Mouse (Mus musculus): Measurements from ENCODE around the gene Rap2a.

Rap2a gene

GRCm38 (mm10) chr14:120477982-120478568, at the start of gene Rap2a:
Gene Rap2a, plus strand, starts transcription at chr14:120478444.
- peak; percentile 97 for DNase-seq (ENCODE audit: low read depth, low spot score)

- DNase-seq (ENCODE audit: low read depth, low spot score): no peak
These were observed 49.7 kb upstream of the Rap2a start for GRCm38 (mm10) chr14:120428497-120428896.

DNA sequence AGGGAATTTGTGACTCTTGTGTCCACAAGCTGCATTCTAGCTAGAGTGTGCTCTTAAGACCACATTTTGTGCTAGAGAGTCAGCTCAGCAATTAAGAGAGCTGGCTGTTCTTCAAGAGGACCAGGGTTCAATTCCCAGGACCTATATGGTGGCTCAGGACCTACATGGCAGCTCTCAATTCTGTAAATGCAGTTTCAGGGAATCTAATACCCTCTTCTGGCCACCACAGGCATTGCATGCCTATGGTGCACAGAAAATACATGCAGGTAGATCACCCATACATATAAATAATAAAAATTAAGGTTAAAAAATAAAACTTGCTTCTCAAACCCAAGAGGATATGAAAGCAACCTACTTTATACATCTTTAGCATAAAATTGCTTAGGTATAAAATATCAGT, 45.5 kb upstream of the Rap2a start:
- DNase-seq (ENCODE audit: low read depth, low spot score): no peak

DNA sequence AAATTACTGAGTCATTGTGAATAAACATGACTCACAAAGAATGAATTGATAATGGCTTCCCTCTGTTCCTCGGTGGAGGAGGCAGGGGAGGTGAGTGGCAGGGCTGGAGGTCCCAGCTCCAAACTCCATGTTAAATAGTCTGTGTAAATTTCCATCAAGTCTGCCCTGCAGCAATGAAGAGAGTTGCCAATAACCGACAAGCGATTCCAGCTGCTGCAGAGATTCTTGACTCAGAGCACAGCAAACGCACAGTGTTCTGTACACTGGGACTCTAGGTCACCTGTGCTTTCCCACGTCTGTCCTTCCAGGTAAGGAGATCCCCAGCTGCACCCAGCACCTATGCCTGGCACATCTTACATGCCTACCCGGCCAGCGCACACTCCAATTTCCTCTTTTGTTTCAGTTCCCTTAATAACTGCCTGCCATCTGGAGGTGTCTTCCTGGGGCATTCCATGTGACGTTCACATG, 44.3 kb upstream of the Rap2a start:
- DNase-seq (ENCODE audit: low read depth, low spot score): no peak

- no peak for DNase-seq (ENCODE audit: low read depth, low spot score)
These were observed 43.4 kb upstream of the Rap2a start for GRCm38 (mm10) chr14:120434831-120435230.

- no peak for DNase-seq (ENCODE audit: low read depth, low spot score)
These were observed 37.5 kb upstream of the Rap2a start for GRCm38 (mm10) chr14:120440716-120441115.

- no peak for DNase-seq (ENCODE audit: low read depth, low spot score)
These were observed 37.0 kb upstream of the Rap2a start for GRCm38 (mm10) chr14:120441256-120441655.

GRCm38 (mm10) chr14:120441836-120442235, 36.4 kb upstream of the Rap2a start:
- no peak for DNase-seq (ENCODE audit: low read depth, low spot score)

DNA sequence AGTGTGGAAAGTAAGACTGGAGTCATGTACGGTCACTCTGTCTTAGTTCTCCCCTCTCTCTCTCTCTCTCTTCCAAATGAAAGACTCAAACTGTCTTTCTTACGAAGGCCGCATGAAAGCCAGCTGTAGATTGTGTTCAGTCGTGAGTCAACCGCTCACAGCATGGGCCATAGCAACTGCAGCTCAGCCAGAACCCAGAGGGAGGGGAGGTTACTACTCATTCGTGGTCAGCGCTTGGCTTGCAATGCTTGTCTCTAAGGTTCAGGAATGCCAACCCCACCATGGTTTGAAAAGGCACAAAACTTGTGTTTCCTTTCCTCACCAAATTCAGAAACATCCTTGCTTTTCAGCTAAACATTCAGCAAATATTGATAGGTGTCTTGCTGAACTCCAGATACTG, 24.0 kb upstream of the Rap2a start:
- DNase-seq (ENCODE audit: low read depth, low spot score): no peak

GRCm38 (mm10) chr14:120463938-120464727, 14.1 kb upstream of the Rap2a start:
- DNase-seq (ENCODE audit: low read depth, low spot score): no peak

- DNase-seq (ENCODE audit: low read depth, low spot score): no peak
These were observed 11.4 kb upstream of the Rap2a start for GRCm38 (mm10) chr14:120466816-120467215.

DNA sequence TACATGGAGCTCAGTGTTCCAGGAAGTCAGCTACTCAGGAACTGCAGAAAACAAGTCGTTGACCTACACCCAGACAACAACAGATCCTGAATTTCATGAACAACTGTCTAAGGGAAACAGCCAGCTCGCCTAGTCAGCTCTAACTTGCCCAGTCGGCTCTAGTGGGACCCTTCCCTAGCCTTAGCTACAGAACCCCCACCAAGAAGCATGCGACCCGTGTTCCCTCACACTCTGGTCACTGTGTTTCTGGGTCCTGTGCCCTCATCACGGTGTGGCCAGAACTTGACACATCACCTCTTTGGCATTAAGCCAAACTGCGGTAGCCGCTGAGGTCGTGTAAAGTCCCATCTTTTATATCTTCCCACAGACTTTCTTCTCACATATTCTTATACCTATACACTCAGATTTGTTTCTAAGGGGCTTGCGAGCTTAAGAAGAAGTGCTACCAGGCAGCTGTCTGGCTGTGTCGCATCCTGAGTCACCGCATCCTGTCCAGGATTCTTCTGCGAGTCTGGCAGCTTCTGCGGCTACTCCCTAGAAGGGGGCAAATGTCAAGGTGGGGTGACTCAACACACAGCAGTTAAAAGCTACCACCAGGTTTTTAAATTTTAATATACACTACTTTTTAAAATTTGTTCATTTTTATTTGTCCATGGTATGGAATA, 9.0 kb upstream of the Rap2a start:
- no peak for DNase-seq (ENCODE audit: low read depth, low spot score)

GRCm38 (mm10) chr14:120476186-120476697, 2.0 kb upstream of the Rap2a start:
- DNase-seq (ENCODE audit: low read depth, low spot score): no peak

- peak; percentile 99 for DNase-seq (ENCODE audit: low read depth, low spot score)
These were observed 809 bp upstream of the Rap2a start for GRCm38 (mm10) chr14:120477288-120477981.

DNA sequence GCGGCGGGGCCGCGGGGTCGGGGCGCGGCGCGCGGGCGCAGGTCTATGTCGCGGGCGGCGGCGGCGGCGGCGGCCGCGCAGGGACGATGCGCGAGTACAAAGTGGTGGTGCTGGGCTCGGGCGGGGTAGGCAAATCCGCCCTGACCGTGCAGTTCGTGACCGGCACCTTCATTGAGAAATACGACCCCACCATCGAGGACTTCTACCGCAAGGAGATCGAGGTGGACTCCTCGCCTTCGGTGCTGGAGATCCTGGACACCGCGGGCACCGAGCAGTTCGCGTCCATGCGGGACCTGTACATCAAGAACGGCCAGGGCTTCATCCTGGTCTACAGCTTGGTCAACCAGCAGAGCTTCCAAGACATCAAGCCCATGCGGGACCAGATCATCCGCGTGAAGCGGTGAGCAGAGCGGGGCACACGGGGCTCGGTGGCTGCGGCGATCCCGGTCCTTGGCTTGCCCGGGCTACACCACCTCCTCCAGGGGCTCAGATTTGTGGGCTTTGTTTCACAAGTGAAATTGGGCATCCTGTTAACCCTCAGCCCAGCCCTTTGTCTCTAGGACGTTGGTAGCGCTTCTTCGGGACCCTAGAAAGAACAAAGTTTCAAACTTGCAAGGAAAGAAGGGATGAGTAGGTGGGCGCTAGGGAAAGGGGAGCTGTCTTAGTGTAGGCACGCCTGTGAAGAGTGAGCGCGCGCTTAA, 547 bp downstream of the Rap2a start:
- DNase-seq (ENCODE audit: low read depth, low spot score): peak; percentile 46

DNA sequence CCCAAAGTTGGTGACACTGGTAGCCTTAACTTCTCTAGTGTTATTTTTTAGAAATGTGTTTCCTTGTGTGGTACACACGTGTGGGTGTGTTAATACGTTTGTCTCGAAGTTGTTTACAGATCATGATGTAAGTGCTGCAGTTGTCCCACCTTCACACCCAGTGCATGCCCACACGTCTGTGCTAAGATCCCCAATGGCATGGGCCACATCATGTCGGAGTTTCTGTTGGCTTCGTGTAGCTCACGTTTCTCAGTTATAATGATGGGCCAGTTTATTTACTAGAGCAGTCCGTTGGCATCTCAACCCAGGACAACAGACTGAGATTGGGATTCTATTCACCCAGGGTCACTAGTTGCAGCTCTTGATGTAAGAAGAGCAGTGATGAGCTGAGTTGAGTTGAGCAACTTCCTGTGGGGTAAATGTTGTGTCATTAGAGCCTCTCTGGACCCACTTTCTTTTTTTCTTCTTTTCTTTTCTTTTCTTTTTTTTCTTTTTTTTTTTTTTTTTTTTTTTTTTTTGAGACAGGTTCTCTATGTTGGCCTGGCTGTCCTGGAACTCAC, 2.2 kb downstream of the Rap2a start:
- no peak for DNase-seq (ENCODE audit: low read depth, low spot score)

- DNase-seq (ENCODE audit: low read depth, low spot score): no peak
These were observed 2.7 kb downstream of the Rap2a start for GRCm38 (mm10) chr14:120480927-120481326.

DNA sequence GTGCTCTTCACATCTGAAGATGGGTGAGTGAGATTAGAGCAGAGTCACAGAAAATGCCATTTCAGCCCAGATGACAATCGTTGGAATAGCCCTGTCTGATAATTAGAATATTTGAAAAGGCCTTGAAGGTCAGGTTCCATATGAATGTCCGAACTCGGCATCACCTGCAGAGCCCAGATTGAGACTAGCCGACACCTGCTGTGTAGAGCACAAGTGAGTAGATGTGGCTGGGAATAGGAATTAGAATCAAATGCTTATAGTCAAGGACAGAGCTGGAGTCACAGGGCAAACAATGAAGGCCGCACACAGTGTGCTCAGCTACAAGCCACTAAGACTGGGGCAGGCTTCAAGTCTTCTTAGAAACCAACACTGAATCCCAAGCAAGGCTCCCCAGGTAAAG, 6.3 kb downstream of the Rap2a start:
- DNase-seq (ENCODE audit: low read depth, low spot score): no peak

GRCm38 (mm10) chr14:120496284-120496683, 18.0 kb downstream of the Rap2a start:
- DNase-seq (ENCODE audit: low read depth, low spot score): no peak

- no peak for DNase-seq (ENCODE audit: low read depth, low spot score)
These were observed 18.6 kb downstream of the Rap2a start for GRCm38 (mm10) chr14:120496827-120497226.

DNA sequence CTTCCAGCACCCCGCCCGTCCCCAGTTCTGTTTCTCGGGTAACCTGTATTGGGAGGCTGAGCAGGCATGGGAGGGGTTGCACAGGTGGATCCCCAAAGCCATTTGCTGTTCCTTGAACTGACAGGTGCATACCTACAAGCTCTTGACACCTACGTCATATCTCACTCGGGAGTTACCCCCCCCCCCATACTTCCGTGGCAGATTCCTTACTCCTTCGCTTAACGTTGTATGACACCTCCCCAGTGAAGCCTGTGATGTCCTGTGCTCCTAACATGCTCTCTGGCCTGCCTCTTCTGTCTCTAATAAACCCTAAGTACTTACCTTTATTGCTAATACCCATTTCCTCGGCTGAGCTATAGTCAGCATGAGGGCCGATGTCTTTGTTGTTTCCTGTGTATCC, 20.9 kb downstream of the Rap2a start:
- no peak for DNase-seq (ENCODE audit: low read depth, low spot score)

Data from mesoderm, embryonic 11.5 days (tissue).